Mouse (Mus musculus): ENCODE measurements at regions not wholly inside any gene's neighbourhood (a gene's known extent, or its start where the extent isn't known, plus 50 kb on each side); places are given as distances from the start of the nearest gene placed in this dataset.

GRCm38 (mm10) chr17:83963561-83963960 is 115.8 kb upstream of the Haao start:
- H3K27ac ChIP-seq = no peak overlapping the region
- no peaks in the 10 kb centered on the region for H3K36me3 ChIP-seq
- no peaks in the 10 kb centered on the region for H3K27me3 ChIP-seq (replicated peaks)
- no peak overlapping the region for H3K4me2 ChIP-seq
- WGBS (ENCODE audit: insufficient replicate concordance) = 60% methylated on average over 8 of the region's 8 CpGs
- no peak overlapping the region for H3K4me3 ChIP-seq
- peaks cover 67% of the 10 kb centered on the region for H3K4me1 ChIP-seq
- no peaks in the 10 kb centered on the region for H3K9me3 ChIP-seq (replicated peaks)
- no peak overlapping the region for H3K9ac ChIP-seq
- ATAC-seq = no peak

- no peaks in the 10 kb centered on the region for H3K27me3 ChIP-seq (replicated peaks)
- no peaks in the 10 kb centered on the region for H3K36me3 ChIP-seq
- peak overlapping the region; percentile 68 for H3K27ac ChIP-seq
- no peak for ATAC-seq
- H3K4me1 ChIP-seq = peaks cover 74% of the 10 kb centered on the region
- no peaks in the 10 kb centered on the region for H3K9me3 ChIP-seq (replicated peaks)
- H3K4me3 ChIP-seq = no peak overlapping the region
- 14% methylated on average over 4 of the region's 4 CpGs for WGBS (ENCODE audit: insufficient replicate concordance)
- no peak overlapping the region for H3K4me2 ChIP-seq
- H3K9ac ChIP-seq = no peak overlapping the region
These were observed 115.1 kb upstream of the Haao start for GRCm38 (mm10) chr17:83962841-83963240.

GRCm38 (mm10) chr17:83962126-83962525 is 114.4 kb upstream of the Haao start:
- H3K9me3 ChIP-seq (replicated peaks) = no peaks in the 10 kb centered on the region
- H3K27me3 ChIP-seq (replicated peaks) = no peaks in the 10 kb centered on the region
- H3K9ac ChIP-seq = no peak overlapping the region
- H3K27ac ChIP-seq = peak overlapping the region; percentile 68
- ATAC-seq = peak; percentile 75
- no peak overlapping the region for H3K4me3 ChIP-seq
- peaks cover 81% of the 10 kb centered on the region for H3K4me1 ChIP-seq
- H3K36me3 ChIP-seq = no peaks in the 10 kb centered on the region
- WGBS (ENCODE audit: insufficient replicate concordance) = 25% methylated on average over 6 of the region's 6 CpGs
- no peak overlapping the region for H3K4me2 ChIP-seq

- no peak overlapping the region for H3K9ac ChIP-seq
- 66% methylated on average over 7 of the region's 7 CpGs for WGBS (ENCODE audit: insufficient replicate concordance)
These were observed 113.1 kb upstream of the Haao start for GRCm38 (mm10) chr17:83960821-83961220.

GRCm38 (mm10) chr17:83960158-83960557 is 112.4 kb upstream of the Haao start:
- H3K4me1 ChIP-seq = peaks cover 96% of the 10 kb centered on the region
- H3K4me3 ChIP-seq = no peak overlapping the region
- 0 out of 2 replicates have a peak overlapping the region, but pooled peaks have one; percentile 81 for H3K27ac ChIP-seq
- H3K9ac ChIP-seq = no peak overlapping the region
- H3K9me3 ChIP-seq (replicated peaks) = no peaks in the 10 kb centered on the region
- H3K36me3 ChIP-seq = no peaks in the 10 kb centered on the region
- 51% methylated on average over 3 of the region's 3 CpGs for WGBS (ENCODE audit: insufficient replicate concordance)
- H3K4me2 ChIP-seq = no peak overlapping the region
- H3K27me3 ChIP-seq (replicated peaks) = no peaks in the 10 kb centered on the region
- no peak for ATAC-seq

More at GRCm38 (mm10) chr17:83960821-83961220, 113.1 kb upstream of the Haao start:
- no peak overlapping the region for H3K4me2 ChIP-seq
- no peak overlapping the region for H3K4me3 ChIP-seq
- peaks cover 92% of the 10 kb centered on the region for H3K4me1 ChIP-seq
- H3K27ac ChIP-seq = peak overlapping the region; percentile 68; the same call in 1 of the 2 replicates
- no peak for ATAC-seq
- no peaks in the 10 kb centered on the region for H3K36me3 ChIP-seq
- H3K9me3 ChIP-seq (replicated peaks) = no peaks in the 10 kb centered on the region
- no peaks in the 10 kb centered on the region for H3K27me3 ChIP-seq (replicated peaks)

GRCm38 (mm10) chr17:83959159-83959848 is 111.5 kb upstream of the Haao start:
- H3K9ac ChIP-seq = no peak overlapping the region
- ATAC-seq = no peak
- no peaks in the 10 kb centered on the region for H3K27me3 ChIP-seq (replicated peaks)
- H3K4me1 ChIP-seq = peaks cover 100% of the 10 kb centered on the region
- 29% methylated on average over 9 of the region's 9 CpGs for WGBS (ENCODE audit: insufficient replicate concordance)
- H3K4me2 ChIP-seq = peak overlapping the region; percentile 7; the same call in 1 of the 2 replicates
- H3K36me3 ChIP-seq = no peaks in the 10 kb centered on the region
- peak overlapping the region; percentile 81 for H3K27ac ChIP-seq
- no peaks in the 10 kb centered on the region for H3K9me3 ChIP-seq (replicated peaks)
- H3K4me3 ChIP-seq = no peak overlapping the region

- H3K4me2 ChIP-seq = peak overlapping the region; percentile 7; the same call in 1 of the 2 replicates
- H3K4me1 ChIP-seq = peaks cover 100% of the 10 kb centered on the region
- no peaks in the 10 kb centered on the region for H3K36me3 ChIP-seq
- H3K9me3 ChIP-seq (replicated peaks) = no peaks in the 10 kb centered on the region
- no peak overlapping the region for H3K4me3 ChIP-seq
- 42% methylated on average over 3 of the region's 3 CpGs for WGBS (ENCODE audit: insufficient replicate concordance)
- no peaks in the 10 kb centered on the region for H3K27me3 ChIP-seq (replicated peaks)
- no peak overlapping the region for H3K9ac ChIP-seq
- ATAC-seq = peak; percentile 23; the same call in 1 of the 2 replicates
- H3K27ac ChIP-seq = peak overlapping the region; percentile 81
These were observed 110.9 kb upstream of the Haao start for GRCm38 (mm10) chr17:83958706-83959105.

- Histone ChIP-seq H3K9me3 (replicated peaks) (no peaks in the 10 kb centered on the region), H3K27ac (peak overlapping the region; percentile 81), H3K27me3 (replicated peaks) (no peaks in the 10 kb centered on the region), H3K4me1 (peaks cover 95% of the 10 kb centered on the region), H3K36me3 (no peaks in the 10 kb centered on the region), H3K9ac (no peak overlapping the region), H3K4me2 (peak overlapping the region; percentile 61), H3K4me3 (no peak overlapping the region)
- 49% methylated on average over 10 of the region's 12 CpGs for WGBS (ENCODE audit: insufficient replicate concordance)
- no peak for ATAC-seq
These were observed 110.1 kb upstream of the Haao start for GRCm38 (mm10) chr17:83957661-83958540.

- H3K4me3 ChIP-seq = peak overlapping the region; percentile 25
- peak overlapping the region; percentile 51 for H3K9ac ChIP-seq
- H3K27ac ChIP-seq = peak overlapping the region; percentile 81
- ATAC-seq = peak; percentile 78
- peak overlapping the region; percentile 61 for H3K4me2 ChIP-seq
- no peaks in the 10 kb centered on the region for H3K36me3 ChIP-seq
- no peaks in the 10 kb centered on the region for H3K9me3 ChIP-seq (replicated peaks)
- 12% methylated on average over 12 of the region's 12 CpGs for WGBS (ENCODE audit: insufficient replicate concordance)
- H3K27me3 ChIP-seq (replicated peaks) = no peaks in the 10 kb centered on the region
- H3K4me1 ChIP-seq = peaks cover 86% of the 10 kb centered on the region
These were observed 109.2 kb upstream of the Haao start for GRCm38 (mm10) chr17:83956821-83957565.

GRCm38 (mm10) chr17:83955978-83956377 is 108.2 kb upstream of the Haao start:
- H3K9me3 ChIP-seq (replicated peaks) = no peaks in the 10 kb centered on the region
- peak overlapping the region; percentile 25 for H3K4me3 ChIP-seq
- H3K9ac ChIP-seq = peak overlapping the region; percentile 51
- peaks cover 76% of the 10 kb centered on the region for H3K4me1 ChIP-seq
- H3K27me3 ChIP-seq (replicated peaks) = no peaks in the 10 kb centered on the region
- H3K27ac ChIP-seq = peak overlapping the region; percentile 81
- ATAC-seq = no peak
- WGBS (ENCODE audit: insufficient replicate concordance) = 26% methylated on average over 5 of the region's 5 CpGs
- no peaks in the 10 kb centered on the region for H3K36me3 ChIP-seq
- peak overlapping the region; percentile 61 for H3K4me2 ChIP-seq

- Histone ChIP-seq H3K9ac (no peak overlapping the region; the same call in 1 of the 2 replicates), H3K4me2 (peak overlapping the region; percentile 61), H3K27me3 (replicated peaks) (no peaks in the 10 kb centered on the region), H3K4me1 (peaks cover 68% of the 10 kb centered on the region), H3K9me3 (replicated peaks) (no peaks in the 10 kb centered on the region), H3K4me3 (no peak overlapping the region), H3K36me3 (no peaks in the 10 kb centered on the region), H3K27ac (peak overlapping the region; percentile 81)
- WGBS (ENCODE audit: insufficient replicate concordance) = 60% methylated on average over 10 of the region's 10 CpGs
- no peak for ATAC-seq
These were observed 107.4 kb upstream of the Haao start for GRCm38 (mm10) chr17:83955058-83955697.

All from liver, embryonic 12.5 days (tissue).